Mouse (Mus musculus) naive thymus-derived CD4-positive, alpha-beta T cell, adult 2 months (primary cell): ENCODE data around the gene Cyp26a1.

Experiments
- DNase-seq: peaks from one replicate; pipeline ENCODE4 v3.0.0-alpha.2; 2011; ENCODE audit warnings: low read depth

The Cyp26a1 gene

GRCm38 (mm10) chr19:37697651-37698272 is at the start of gene Cyp26a1:
Gene Cyp26a1 (plus strand): TSS chr19:37697798.
- DNase-seq, result no peak

- no peak for DNase-seq
These were observed 49.6 kb upstream of the Cyp26a1 start for GRCm38 (mm10) chr19:37647994-37648393.

GRCm38 (mm10) chr19:37650526-37650925 is 47.1 kb upstream of the Cyp26a1 start:
- DNase-seq, result no peak

GRCm38 (mm10) chr19:37654012-37654411 is 43.6 kb upstream of the Cyp26a1 start:
- no peak for DNase-seq

GRCm38 (mm10) chr19:37656441-37656840 is 41.2 kb upstream of the Cyp26a1 start:
- DNase-seq, result no peak

- DNase-seq, result no peak
These were observed 32.3 kb upstream of the Cyp26a1 start for GRCm38 (mm10) chr19:37665256-37665655.

GRCm38 (mm10) chr19:37667855-37668594 is 29.6 kb upstream of the Cyp26a1 start:
- DNase-seq, result no peak

GRCm38 (mm10) chr19:37668657-37669056 is 28.9 kb upstream of the Cyp26a1 start:
- DNase-seq, result no peak

GRCm38 (mm10) chr19:37669486-37669885 is 28.1 kb upstream of the Cyp26a1 start:
- no peak for DNase-seq

- DNase-seq, result no peak
These were observed 24.2 kb upstream of the Cyp26a1 start for GRCm38 (mm10) chr19:37673393-37673792.

GRCm38 (mm10) chr19:37685281-37685680 is 12.3 kb upstream of the Cyp26a1 start, which contains the start of gene Cyp26c1:
Gene Cyp26c1 (plus strand): TSS chr19:37685581.
- no peak for DNase-seq

GRCm38 (mm10) chr19:37686347-37686746 is 11.3 kb upstream of the Cyp26a1 start:
- DNase-seq, result no peak

- DNase-seq, result no peak
These were observed 10.4 kb upstream of the Cyp26a1 start for GRCm38 (mm10) chr19:37686941-37687850.

GRCm38 (mm10) chr19:37689478-37689877 is 8.1 kb upstream of the Cyp26a1 start:
- no peak for DNase-seq

GRCm38 (mm10) chr19:37690716-37691115 is 6.9 kb upstream of the Cyp26a1 start:
- no peak for DNase-seq

- DNase-seq, result no peak
These were observed 4.7 kb upstream of the Cyp26a1 start for GRCm38 (mm10) chr19:37692879-37693278.

- DNase-seq, result no peak
These were observed 2.5 kb upstream of the Cyp26a1 start for GRCm38 (mm10) chr19:37695146-37695545.

GRCm38 (mm10) chr19:37695762-37696602 is 1.6 kb upstream of the Cyp26a1 start:
- no peak for DNase-seq

GRCm38 (mm10) chr19:37696603-37697334 is 829 bp upstream of the Cyp26a1 start:
- DNase-seq, result no peak

- no peak for DNase-seq
These were observed 312 bp upstream of the Cyp26a1 start for GRCm38 (mm10) chr19:37697335-37697636.
